Mouse (Mus musculus) embryonic facial prominence, embryonic 15.5 days (tissue): Measurements from ENCODE around the gene Ehbp1l1. TPM values are rescaled to one million over a fixed set of nuclear protein-coding genes. Genes with fewer than 3 reads are reported as not detected.

Experiments
- ATAC-seq: fragments of 200-750 bp; cut with Nextera tagmentation; 2 replicates; pipeline ENCODE4 v1.8.0; 2017; ENCODE audit warnings: low read depth, moderate TSS enrichment; ENCODE audit not compliant: insufficient number of reproducible peaks, low FRiP score, low TSS enrichment
- H3K27ac ChIP-seq: fragments of 300-500 bp; sonication (generic); replicated peaks from 2 replicates; pipeline ENCODE4 v1.5.1; 2015; ENCODE audit warnings: mild to moderate bottlenecking, inconsistent platforms
- H3K27me3 ChIP-seq: fragments of 300-500 bp; sonication (generic); 2 replicates; pipeline ENCODE4 v1.6.1; 2015; ENCODE audit warnings: inconsistent platforms
- H3K36me3 ChIP-seq: fragments of 300-500 bp; sonication (generic); 2 replicates; pipeline ENCODE4 v1.6.1; 2015; ENCODE audit warnings: mild to moderate bottlenecking, inconsistent platforms
- H3K4me1 ChIP-seq: fragments of 300-500 bp; sonication (generic); 2 replicates; pipeline ENCODE4 v1.6.1; 2015; ENCODE audit warnings: inconsistent platforms
- H3K4me2 ChIP-seq: fragments of 300-500 bp; sonication (generic); replicated peaks from 2 replicates; pipeline ENCODE4 v1.6.1; 2015; ENCODE audit warnings: mild to moderate bottlenecking, inconsistent platforms
- H3K4me3 ChIP-seq: fragments of 300-500 bp; sonication (generic); replicated peaks from 2 replicates; pipeline ENCODE4 v1.5.1; 2015; ENCODE audit warnings: mild to moderate bottlenecking, inconsistent platforms
- H3K9ac ChIP-seq: fragments of 300-500 bp; sonication (generic); 2 replicates; pipeline ENCODE4 v1.6.1; 2015; ENCODE audit warnings: inconsistent platforms
- H3K9me3 ChIP-seq: fragments of 300-500 bp; sonication (generic); replicated peaks from 2 replicates; pipeline ENCODE4 v1.6.1; 2016; ENCODE audit warnings: inconsistent platforms
- WGBS: fragments of 180-500 bp; shearing (Covaris S2); methylation state at CpG from one replicate; pipeline ENCODE4 v1.1.7; 2015; 5-methylcytosine and 5-hydroxymethylcytosine counted together
- polyA plus RNA-seq: library from polyadenylated mRNA; unstranded; fragments of >200 nt; fragmentation: Nextera tagmentation; extraction: Ambion mirVana; gene quantifications from 2 replicates; pipeline ENCODE4 v1.2.1, GENCODE M21; 2015

The Ehbp1l1 gene
- polyA plus RNA-seq, 1 experiment from 2014 or later = 32.4 TPM

DNA sequence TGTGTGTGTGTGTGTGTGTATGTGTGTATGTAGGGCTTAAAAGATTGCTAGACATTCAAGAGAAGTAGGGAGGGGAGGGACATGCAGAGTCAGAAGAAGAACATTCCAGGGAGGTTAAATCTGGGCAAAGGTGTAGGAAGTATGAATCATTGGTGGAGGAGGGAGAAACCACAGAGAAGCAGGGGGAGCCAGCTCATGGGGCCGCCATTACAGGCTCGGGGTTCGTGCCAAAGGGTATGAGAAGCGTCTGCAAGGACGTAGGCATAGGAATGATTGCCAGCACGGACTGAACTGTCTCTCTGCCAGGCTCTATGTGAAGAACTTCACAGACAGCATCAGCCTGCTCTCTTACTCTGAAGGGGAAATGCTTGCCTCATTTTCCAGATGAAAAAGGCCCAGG is 23.4 kb upstream of the Ehbp1l1 start:
- no peak for ATAC-seq
- WGBS = 68% methylated on average over 6 of the region's 6 CpGs

DNA sequence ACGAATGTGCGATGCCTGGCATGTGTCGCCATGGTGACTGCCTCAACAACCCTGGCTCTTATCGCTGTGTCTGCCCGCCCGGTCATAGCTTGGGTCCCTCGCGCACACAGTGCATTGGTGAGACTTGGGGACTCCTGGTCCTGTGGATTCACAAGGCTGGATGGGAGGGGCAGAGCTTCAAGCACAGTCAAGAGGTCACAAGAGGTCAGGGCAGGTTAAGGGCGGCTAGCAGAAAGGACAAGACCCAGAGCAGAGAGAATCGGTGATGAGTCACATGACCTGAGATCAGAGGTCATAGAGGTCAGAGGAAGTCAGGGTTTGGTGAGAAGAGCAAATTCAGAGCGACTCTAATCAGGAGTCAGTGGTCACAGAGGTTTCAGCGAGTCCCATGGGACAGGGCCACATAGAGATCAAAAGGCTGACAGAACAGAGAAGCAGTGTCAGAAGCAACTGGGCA is 20.8 kb upstream of the Ehbp1l1 start:
- Histone ChIP-seq H3K4me2 (no peak overlapping the region), H3K4me3 (no peak overlapping the region), H3K27me3 (peaks cover 47% of the 10 kb centered on the region), H3K36me3 (peaks cover 35% of the 10 kb centered on the region), H3K27ac (no peak overlapping the region), H3K9me3 (no peaks in the 10 kb centered on the region), H3K9ac (no peak overlapping the region), H3K4me1 (peaks cover 50% of the 10 kb centered on the region)
- 33% methylated on average over 12 of the region's 12 CpGs for WGBS
- ATAC-seq = no peak

More for the DNA sequence above, 23.4 kb upstream of the Ehbp1l1 start:
- Histone ChIP-seq H3K27me3 (peaks cover 47% of the 10 kb centered on the region), H3K27ac (no peak overlapping the region), H3K36me3 (peaks cover 49% of the 10 kb centered on the region), H3K9ac (no peak overlapping the region), H3K9me3 (no peaks in the 10 kb centered on the region), H3K4me1 (peaks cover 30% of the 10 kb centered on the region), H3K4me2 (no peak overlapping the region), H3K4me3 (no peak overlapping the region)

DNA sequence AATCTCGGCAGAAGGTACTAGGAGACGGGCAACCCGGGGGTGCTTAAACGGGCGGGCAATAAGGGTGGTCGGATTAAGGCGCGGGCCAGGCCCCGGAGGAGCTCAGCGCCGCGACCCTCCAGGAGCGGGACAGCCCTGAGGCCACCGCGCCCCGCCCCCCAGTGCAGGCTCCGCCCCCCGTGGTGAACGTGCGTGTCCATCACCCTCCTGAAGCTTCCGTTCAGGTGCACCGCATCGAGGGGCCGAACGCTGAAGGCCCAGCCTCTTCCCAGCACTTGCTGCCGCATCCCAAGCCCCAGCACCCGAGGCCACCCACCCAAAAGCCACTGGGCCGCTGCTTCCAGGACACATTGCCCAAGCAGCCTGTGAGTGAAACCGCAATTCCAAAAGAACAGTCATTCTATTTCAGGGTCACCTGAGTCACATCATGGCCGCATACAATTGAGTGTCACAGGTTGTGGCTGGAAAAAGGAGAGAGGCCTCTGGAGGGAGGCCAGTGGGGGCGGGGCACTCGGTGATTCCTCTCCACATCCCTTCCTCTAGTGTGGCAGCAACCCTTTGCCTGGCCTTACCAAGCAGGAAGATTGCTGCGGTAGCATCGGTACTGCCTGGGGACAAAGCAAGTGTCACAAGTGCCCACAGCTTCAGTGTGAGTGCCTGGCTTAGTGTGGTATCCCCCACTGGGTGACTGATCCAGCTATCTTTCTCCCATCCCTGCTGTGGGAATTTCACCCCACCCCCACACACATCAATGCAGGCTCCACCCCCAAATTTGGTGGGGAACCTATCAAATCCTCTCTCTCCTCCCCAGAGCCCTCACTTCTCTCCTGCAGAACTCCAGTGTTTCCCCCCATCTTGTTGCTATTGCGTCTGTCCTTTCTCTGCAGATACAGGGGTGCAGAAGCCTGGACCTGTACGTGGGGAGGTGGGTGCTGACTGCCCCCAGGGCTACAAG is 19.9 kb upstream of the Ehbp1l1 start:
- Histone ChIP-seq H3K4me3 (peak overlapping the region; percentile 20), H3K27me3 (peaks cover 43% of the 10 kb centered on the region), H3K4me2 (peak overlapping the region; percentile 42)

DNA sequence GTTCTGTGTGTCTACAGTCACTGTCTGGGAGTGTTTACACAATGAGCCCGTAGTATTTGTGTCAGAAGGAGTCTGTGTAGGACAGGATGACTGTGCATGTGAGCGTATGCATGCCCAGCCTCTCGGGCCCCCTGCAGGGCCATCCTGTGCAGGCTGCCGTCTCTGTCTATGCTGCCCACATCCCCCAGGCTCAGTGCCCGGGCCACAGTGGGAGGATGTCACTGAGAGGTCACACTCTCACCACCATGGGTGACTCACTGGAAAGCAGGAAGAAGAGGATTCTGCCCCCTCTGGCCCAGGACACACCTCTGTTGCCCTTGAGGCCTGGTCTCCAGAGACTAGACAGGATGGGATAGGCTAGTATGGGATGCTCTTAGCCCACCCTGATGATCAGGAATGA is 17.5 kb upstream of the Ehbp1l1 start:
- Histone ChIP-seq H3K4me1 (peaks cover 56% of the 10 kb centered on the region), H3K27ac (no peak overlapping the region), H3K27me3 (peaks cover 25% of the 10 kb centered on the region), H3K9ac (no peak overlapping the region), H3K4me2 (peak overlapping the region; percentile 90), H3K9me3 (no peaks in the 10 kb centered on the region), H3K36me3 (peaks cover 15% of the 10 kb centered on the region), H3K4me3 (peak overlapping the region; percentile 73; the same call in 1 of the 2 replicates)
- ATAC-seq = no peak
- 48% methylated on average over 5 of the region's 5 CpGs for WGBS

More for the DNA sequence above, 19.9 kb upstream of the Ehbp1l1 start:
- no peak overlapping the region for H3K27ac ChIP-seq
- 10% methylated on average over 36 of the region's 36 CpGs for WGBS
- peaks cover 29% of the 10 kb centered on the region for H3K36me3 ChIP-seq
- H3K9ac ChIP-seq = no peak overlapping the region
- H3K4me1 ChIP-seq = peaks cover 48% of the 10 kb centered on the region
- H3K9me3 ChIP-seq = no peaks in the 10 kb centered on the region
- ATAC-seq = no peak

DNA sequence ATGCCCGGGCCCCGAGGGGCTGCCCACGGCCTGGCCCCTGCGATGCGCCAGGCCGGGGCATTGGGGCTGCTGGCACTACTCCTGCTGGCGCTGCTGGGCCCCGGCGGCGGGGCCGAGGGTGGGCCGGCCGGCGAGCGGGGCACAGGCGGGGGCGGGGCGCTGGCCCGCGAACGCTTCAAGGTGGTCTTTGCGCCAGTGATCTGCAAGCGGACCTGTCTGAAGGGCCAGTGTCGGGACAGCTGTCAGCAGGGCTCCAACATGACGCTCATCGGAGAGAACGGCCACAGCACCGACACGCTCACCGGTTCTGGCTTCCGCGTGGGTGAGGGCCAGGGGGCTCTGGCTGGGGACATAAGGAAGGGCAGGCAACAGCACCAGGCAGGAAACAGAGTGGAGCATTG is 16.1 kb upstream of the Ehbp1l1 start:
- Histone ChIP-seq H3K4me1 (peaks cover 56% of the 10 kb centered on the region), H3K4me2 (peak overlapping the region; percentile 90), H3K27ac (peak overlapping the region; percentile 93), H3K9me3 (no peaks in the 10 kb centered on the region), H3K9ac (peak overlapping the region; percentile 71), H3K4me3 (peak overlapping the region; percentile 73), H3K27me3 (peaks cover 20% of the 10 kb centered on the region; the same call in 1 of the 2 replicates), H3K36me3 (peaks cover 4% of the 10 kb centered on the region; the same call in 1 of the 2 replicates)
- ATAC-seq = peak; percentile 9; the same call in 1 of the 2 replicates
- 1% methylated on average over 32 of the region's 32 CpGs for WGBS

DNA sequence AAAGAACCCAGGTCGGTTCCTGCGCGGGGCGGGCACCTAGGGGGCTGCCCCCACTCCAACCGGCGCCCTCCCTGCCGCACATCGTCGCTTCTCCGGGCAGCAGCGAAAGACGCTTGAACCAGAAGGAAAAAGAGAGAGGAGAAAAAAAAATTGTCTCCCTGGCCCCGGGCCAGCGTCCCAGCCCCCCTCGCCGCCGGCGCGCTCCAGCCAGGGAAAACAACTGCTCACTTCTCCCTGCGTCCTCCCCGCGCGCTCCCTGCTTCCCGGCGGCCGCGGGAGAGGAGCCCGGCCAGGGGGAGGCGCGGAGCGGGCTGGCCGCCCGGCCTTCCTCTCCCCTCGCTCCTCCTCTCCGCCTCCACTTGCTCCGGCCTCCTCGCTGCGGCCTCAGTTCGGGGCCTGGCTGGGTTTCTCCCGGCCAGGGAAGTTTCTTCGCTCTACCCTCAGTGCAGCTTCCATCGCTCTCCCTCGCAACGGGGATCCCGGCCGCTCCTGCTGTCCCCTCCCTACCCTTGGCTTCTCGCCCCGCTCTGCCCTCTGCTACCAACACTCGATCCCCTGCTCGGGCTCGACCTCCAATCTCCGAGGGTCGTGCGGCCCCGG is 15.6 kb upstream of the Ehbp1l1 start:
- Histone ChIP-seq H3K9ac (peak overlapping the region; percentile 71), H3K36me3 (peaks cover 3% of the 10 kb centered on the region; the same call in 1 of the 2 replicates), H3K4me3 (peak overlapping the region; percentile 73), H3K4me1 (peaks cover 56% of the 10 kb centered on the region), H3K27ac (peak overlapping the region; percentile 93), H3K9me3 (no peaks in the 10 kb centered on the region), H3K27me3 (peaks cover 21% of the 10 kb centered on the region), H3K4me2 (peak overlapping the region; percentile 90)
- peak; percentile 83 for ATAC-seq
- under 1% methylated on average over 46 of the region's 55 CpGs for WGBS

DNA sequence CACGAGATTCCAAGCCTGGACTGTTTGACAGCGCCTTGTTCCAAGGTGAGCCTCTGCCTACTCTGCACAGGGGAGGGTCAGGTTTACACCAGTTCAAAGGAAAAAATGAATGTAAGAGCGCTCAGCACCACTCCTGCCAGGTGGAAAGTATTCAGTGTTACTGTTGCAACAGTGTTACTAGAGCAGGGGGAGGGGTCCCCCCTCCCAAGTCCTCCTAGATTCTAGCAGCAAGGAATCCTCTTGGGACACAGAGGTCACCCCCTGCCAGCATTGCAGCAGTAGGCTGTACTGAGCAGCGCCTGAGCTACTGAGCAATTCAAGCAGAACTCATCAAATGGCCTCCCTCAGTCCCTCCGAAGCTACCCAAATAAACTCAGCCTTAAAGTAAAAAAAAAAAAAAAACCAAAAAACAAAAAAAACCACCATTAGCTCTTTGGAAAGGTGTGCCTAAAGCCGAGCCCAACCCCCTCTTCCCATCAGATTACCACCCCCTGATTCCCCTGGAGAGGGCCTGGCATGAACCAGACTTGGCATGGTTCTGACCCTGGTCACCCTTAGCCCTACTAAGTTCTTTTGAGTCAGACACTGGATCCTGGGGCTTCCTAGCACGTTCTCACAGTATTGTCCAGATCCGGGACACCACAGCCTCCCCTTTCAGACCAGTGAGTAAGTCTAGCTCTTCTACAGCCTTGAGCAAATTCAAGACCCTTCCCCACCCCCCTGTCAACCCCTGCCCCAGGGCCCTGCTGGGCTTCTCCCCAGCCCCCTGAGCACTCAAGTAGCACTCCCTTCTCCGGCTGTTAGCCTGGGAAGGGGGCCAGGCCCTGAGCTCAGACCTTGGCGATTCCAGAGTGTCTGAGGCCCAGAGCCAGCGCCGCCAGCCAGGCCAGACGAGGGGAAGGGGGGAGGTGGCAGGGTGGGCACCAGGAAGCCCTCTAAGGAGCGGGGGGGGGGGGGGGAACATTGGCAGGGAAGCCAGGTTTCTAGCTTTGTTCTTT is 14.5 kb upstream of the Ehbp1l1 start, which contains the start of gene Ltbp3:
Gene Ltbp3 (plus strand): TSS at position 585 of the 998 bp plus-strand sequence.
- peak within 1 kb of the TSS; percentile 73 for H3K4me3 ChIP-seq
- peak within 1 kb of the TSS; percentile 71 for H3K9ac ChIP-seq
- peak; percentile 78 for ATAC-seq
- peak within 1 kb of the TSS; percentile 93 for H3K27ac ChIP-seq
- no peaks in the 10 kb centered on the region for H3K36me3 ChIP-seq
- peaks cover 20% of the 10 kb centered on the region for H3K27me3 ChIP-seq
- 25% methylated on average over 10 of the region's 14 CpGs for WGBS
- no peaks in the 10 kb centered on the region for H3K9me3 ChIP-seq
- peak within 1 kb of the TSS; percentile 90 for H3K4me2 ChIP-seq
- H3K4me1 ChIP-seq = peaks cover 50% of the 10 kb centered on the region

DNA sequence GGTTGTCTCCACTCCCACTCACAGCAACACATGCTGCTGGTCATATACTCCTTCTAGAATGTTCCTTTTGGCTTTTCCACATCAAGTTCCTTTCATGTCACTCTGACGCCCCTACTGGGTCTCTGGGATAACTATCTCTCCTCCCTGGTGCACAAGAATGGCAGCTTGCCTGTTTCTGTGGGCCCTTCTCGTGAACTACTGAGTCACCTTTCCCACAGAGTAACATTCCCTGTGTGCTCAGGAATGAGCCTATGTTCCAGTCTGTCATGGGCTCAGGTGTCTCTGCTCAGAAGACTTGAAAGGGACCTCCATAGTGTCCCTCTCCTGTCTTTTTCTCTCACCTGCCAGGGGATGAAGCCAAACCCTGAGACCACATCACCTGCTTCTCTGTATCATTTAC is 13.3 kb upstream of the Ehbp1l1 start:
- H3K27me3 ChIP-seq = peaks cover 17% of the 10 kb centered on the region
- no peak for ATAC-seq
- H3K4me2 ChIP-seq = no peak overlapping the region
- H3K36me3 ChIP-seq = no peaks in the 10 kb centered on the region
- H3K4me3 ChIP-seq = no peak overlapping the region
- no peak overlapping the region for H3K9ac ChIP-seq
- H3K4me1 ChIP-seq = peaks cover 39% of the 10 kb centered on the region
- no peaks in the 10 kb centered on the region for H3K9me3 ChIP-seq
- H3K27ac ChIP-seq = no peak overlapping the region
- WGBS = 49% methylated on average over 2 of the region's 2 CpGs

DNA sequence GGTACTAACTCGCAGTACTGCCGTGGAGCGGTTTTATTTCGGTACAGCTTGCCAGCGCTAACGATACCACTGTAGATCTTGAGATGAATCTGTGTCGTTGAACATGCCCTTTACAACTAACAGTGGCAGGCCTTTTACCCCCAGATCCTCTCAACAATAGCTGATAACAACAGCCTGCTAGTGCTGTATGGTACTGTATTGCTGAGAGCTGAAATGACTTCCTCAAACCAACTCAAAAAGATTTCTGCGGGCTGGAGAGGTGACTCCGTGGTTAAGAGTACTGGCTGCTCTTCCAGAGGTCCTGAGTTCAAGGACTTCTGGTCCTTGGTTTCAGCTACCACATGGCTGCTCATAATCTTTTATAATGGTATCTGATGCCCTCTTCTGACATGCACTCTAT is 8.2 kb upstream of the Ehbp1l1 start:
- Histone ChIP-seq H3K9ac (no peak overlapping the region), H3K4me2 (no peak overlapping the region), H3K4me1 (peaks cover 23% of the 10 kb centered on the region), H3K27ac (no peak overlapping the region), H3K36me3 (0 out of 2 replicates have a peak, but pooled peaks cover 2% of the 10 kb centered on the region), H3K9me3 (no peaks in the 10 kb centered on the region), H3K4me3 (no peak overlapping the region), H3K27me3 (peaks cover 14% of the 10 kb centered on the region)
- 77% methylated on average over 9 of the region's 9 CpGs for WGBS
- ATAC-seq = no peak

DNA sequence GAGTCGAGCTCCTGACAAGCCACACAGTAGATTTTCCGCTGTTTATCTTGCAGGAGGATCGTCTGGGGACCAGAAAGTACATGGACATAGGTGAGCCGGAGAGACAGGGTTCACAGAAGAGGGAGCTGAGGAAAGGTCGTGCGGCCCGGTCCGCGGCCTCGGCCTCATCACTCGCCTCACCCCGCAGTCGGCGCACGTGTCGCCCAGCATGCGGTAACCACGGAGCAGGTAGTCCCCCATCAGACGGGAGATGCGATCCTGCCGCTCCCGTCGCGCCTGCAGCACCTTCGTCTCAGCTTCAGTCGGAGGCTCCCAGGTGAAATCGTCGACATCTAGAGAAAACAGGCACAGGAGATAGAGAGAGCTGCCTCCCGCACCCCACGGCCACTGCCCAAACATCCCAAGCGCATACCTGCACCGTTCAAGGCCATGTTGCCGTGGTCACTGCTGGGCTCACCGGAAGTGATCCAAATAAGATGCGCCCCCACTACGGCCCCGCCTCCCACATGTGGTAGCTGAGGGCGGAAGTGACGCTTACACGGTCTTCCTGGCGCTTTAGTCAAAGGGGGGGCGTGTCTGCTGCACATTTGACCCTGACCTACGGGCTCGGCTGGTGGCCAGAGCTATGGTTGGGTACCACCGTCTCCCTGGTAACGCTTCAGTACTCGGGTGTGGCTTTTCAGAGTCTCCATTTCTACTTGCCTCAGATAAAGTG is 5.3 kb upstream of the Ehbp1l1 start:
- Histone ChIP-seq H3K4me3 (peak overlapping the region; percentile 80), H3K27me3 (peaks cover 8% of the 10 kb centered on the region), H3K27ac (no peak overlapping the region), H3K36me3 (0 out of 2 replicates have a peak, but pooled peaks cover 2% of the 10 kb centered on the region), H3K4me2 (peak overlapping the region; percentile 96), H3K9ac (peak overlapping the region; percentile 79), H3K9me3 (no peaks in the 10 kb centered on the region), H3K4me1 (peaks cover 46% of the 10 kb centered on the region)
- 1% methylated on average over 47 of the region's 47 CpGs for WGBS
- ATAC-seq = peak; percentile 82
